Mouse (Mus musculus) small intestine, adult 2 months (tissue): ENCODE results near the gene Tbx6. TPM values are rescaled to one million over a fixed set of nuclear protein-coding genes. Genes with fewer than 3 reads are reported as not detected.

Source experiments
- H3K27ac ChIP-seq: fragments of 200-500 bp; 2 replicates; pipeline ENCODE4 v1.5.1; 2012; ENCODE audit warnings: low read depth, low read length, control low read depth, inconsistent platforms; ENCODE audit not compliant: insufficient read depth
- H3K27me3 ChIP-seq: fragments of 200-500 bp; 2 replicates; pipeline ENCODE4 v1.6.1; 2012; ENCODE audit warnings: mild to moderate bottlenecking, moderate library complexity, low read length, inconsistent platforms; ENCODE audit not compliant: control insufficient read depth, insufficient read depth
- H3K36me3 ChIP-seq: fragments of 200-500 bp; 2 replicates; pipeline ENCODE4 v1.6.1; 2012; ENCODE audit warnings: mild to moderate bottlenecking, low read length, control low read depth, inconsistent platforms; ENCODE audit not compliant: control insufficient read depth, insufficient read depth
- H3K4me1 ChIP-seq: fragments of 200-500 bp; 2 replicates; pipeline ENCODE4 v1.6.1; 2012; ENCODE audit warnings: low read length, inconsistent platforms, mixed read lengths; ENCODE audit not compliant: control insufficient read depth, insufficient read depth, insufficient read length
- H3K4me3 ChIP-seq: fragments of 200-500 bp; 2 replicates; pipeline ENCODE4 v1.5.1; 2012; ENCODE audit warnings: low read depth, mild to moderate bottlenecking, control low read depth, inconsistent platforms, low read length, moderate library complexity
- CTCF ChIP-seq: fragments of 200-500 bp; IDR thresholded peaks from 2 replicates; pipeline ENCODE4 v1.5.1; 2012; ENCODE audit warnings: low read depth, mild to moderate bottlenecking, control low read depth, inconsistent platforms, low read length, moderate library complexity, mixed read lengths; ENCODE audit not compliant: insufficient replicate concordance, insufficient read length; ENCODE audit errors: extremely low read depth
- POLR2A ChIP-seq: fragments of 200-500 bp; IDR thresholded peaks from 2 replicates; pipeline ENCODE4 v1.6.1; 2012; ENCODE audit warnings: low read depth, mild to moderate bottlenecking, control low read depth, inconsistent platforms, low read length, moderate library complexity
- WGBS: fragments of 180-500 bp; shearing (Covaris S2); methylation state at CpG from one replicate; pipeline ENCODE4 v1.1.7; 2018; 5-methylcytosine and 5-hydroxymethylcytosine counted together
- polyA plus RNA-seq: library from polyadenylated mRNA; depleted of rRNA; stranded (reverse); fragments of >200 nt; gene quantifications from 2 replicates; pipeline ENCODE4 v1.2.3, GENCODE M21; 2012

The Tbx6 gene
- polyA plus RNA-seq, 1 experiment: 2.4 TPM

- Histone ChIP-seq H3K36me3 (peaks cover 13% of the 10 kb centered on the region), H3K27me3 (no peaks in the 10 kb centered on the region), H3K4me3 (no peak overlapping the region), H3K4me1 (peaks cover 14% of the 10 kb centered on the region), H3K27ac (no peak overlapping the region)
- 86% methylated on average over 16 of the region's 16 CpGs for WGBS
- TF ChIP-seq POLR2A: no peak
- TF ChIP-seq CTCF: no peak
Observed at GRCm38 (mm10) chr7:126801057-126801422, 19.8 kb downstream of the Tbx6 start.

- WGBS: 88% methylated on average over 11 of the region's 11 CpGs
- Histone ChIP-seq H3K4me1 (peaks cover 12% of the 10 kb centered on the region), H3K36me3 (peaks cover under 1% of the 10 kb centered on the region; the same call in 1 of the 2 replicates), H3K27ac (no peak overlapping the region), H3K27me3 (no peaks in the 10 kb centered on the region), H3K4me3 (no peak overlapping the region)
- TF ChIP-seq CTCF (no peak), POLR2A (no peak)
Observed at GRCm38 (mm10) chr7:126802134-126802889, 21.0 kb downstream of the Tbx6 start.

- TF ChIP-seq POLR2A (no peak), CTCF (no peak)
- Histone ChIP-seq H3K27me3 (no peaks in the 10 kb centered on the region), H3K4me3 (no peak overlapping the region), H3K4me1 (peaks cover 17% of the 10 kb centered on the region), H3K36me3 (no peaks in the 10 kb centered on the region), H3K27ac (no peak overlapping the region)
- WGBS: 92% methylated on average over 6 of the region's 6 CpGs
Observed at GRCm38 (mm10) chr7:126803181-126803580, 21.9 kb downstream of the Tbx6 start.

DNA sequence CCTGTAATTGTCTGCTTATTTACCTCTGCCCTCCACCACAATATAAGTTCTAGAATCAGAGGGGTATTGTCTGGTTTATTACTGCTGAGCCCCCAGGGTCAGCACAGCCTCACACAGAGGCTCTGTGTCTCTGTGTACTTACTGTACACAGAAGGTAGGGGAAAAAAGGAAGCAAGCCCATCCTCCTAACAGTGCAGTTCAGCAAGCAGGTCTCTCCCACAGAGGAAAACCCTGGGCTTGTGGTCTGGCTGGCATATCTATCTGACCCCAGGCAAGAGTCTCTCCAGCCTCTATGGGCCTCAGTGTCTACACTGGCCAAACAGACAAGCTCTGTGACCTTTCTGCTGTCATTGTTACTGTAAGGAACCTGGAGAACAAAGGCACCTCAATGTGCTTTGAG lies 22.5 kb downstream of the Tbx6 start:
- peaks cover 20% of the 10 kb centered on the region for H3K4me1 ChIP-seq
- H3K36me3 ChIP-seq: no peaks in the 10 kb centered on the region
- H3K27me3 ChIP-seq: no peaks in the 10 kb centered on the region
- TF ChIP-seq CTCF (no peak), POLR2A (no peak)
- no peak overlapping the region for H3K4me3 ChIP-seq
- no peak overlapping the region for H3K27ac ChIP-seq

- Histone ChIP-seq H3K4me1 (peaks cover 18% of the 10 kb centered on the region), H3K27ac (peak overlapping the region; percentile 79), H3K27me3 (no peaks in the 10 kb centered on the region), H3K4me3 (no peak overlapping the region), H3K36me3 (no peaks in the 10 kb centered on the region)
- TF ChIP-seq POLR2A (no peak), CTCF (no peak)
- 16% methylated on average over 6 of the region's 6 CpGs for WGBS
Observed at GRCm38 (mm10) chr7:126806956-126807355, 25.7 kb downstream of the Tbx6 start.

DNA sequence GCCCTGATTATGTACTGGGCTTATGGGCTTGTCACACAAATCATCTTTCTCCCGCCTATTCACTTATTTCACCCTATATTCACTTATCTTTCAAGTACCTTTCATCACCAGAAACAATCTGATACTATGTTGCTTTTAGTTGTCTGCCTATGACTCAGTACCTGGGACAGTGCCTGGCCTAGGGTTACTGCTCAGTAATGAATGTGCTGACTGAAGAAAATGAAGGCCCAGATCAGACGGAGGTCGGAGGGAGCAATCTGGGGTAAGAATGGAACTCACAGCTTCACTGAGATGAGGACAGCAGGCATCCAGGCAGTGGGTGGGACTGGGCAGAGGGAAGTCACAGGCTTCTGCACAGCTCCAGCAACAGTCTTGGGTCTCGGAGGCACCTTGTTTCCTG lies 26.1 kb downstream of the Tbx6 start:
- H3K27ac ChIP-seq: peak overlapping the region; percentile 79

GRCm38 (mm10) chr7:126808703-126809455 lies 27.6 kb downstream of the Tbx6 start:
- Histone ChIP-seq H3K4me1 (peaks cover 18% of the 10 kb centered on the region), H3K27ac (no peak overlapping the region), H3K36me3 (no peaks in the 10 kb centered on the region), H3K4me3 (peak overlapping the region; percentile 84), H3K27me3 (no peaks in the 10 kb centered on the region)
- WGBS: 1% methylated on average over 43 of the region's 43 CpGs
- TF ChIP-seq CTCF: no peak
- TF ChIP-seq POLR2A: no peak

More for the DNA sequence above, 26.1 kb downstream of the Tbx6 start:
- Histone ChIP-seq H3K4me1 (peaks cover 18% of the 10 kb centered on the region), H3K4me3 (no peak overlapping the region), H3K36me3 (no peaks in the 10 kb centered on the region), H3K27me3 (no peaks in the 10 kb centered on the region)
- WGBS: 38% methylated on average over 4 of the region's 4 CpGs
- TF ChIP-seq POLR2A: no peak
- no peak for TF ChIP-seq CTCF
